Mouse (Mus musculus) brain, embryonic 18.5 days (tissue): ENCODE measurements at regions not wholly inside any gene's neighbourhood (a gene's known extent, or its start where the extent isn't known, plus 50 kb on each side); places are given as distances from the start of the nearest gene placed in this dataset.

Experiments used
- DNase-seq: peaks from one replicate; pipeline ENCODE4 v3.0.0-alpha.2; 2012; ENCODE audit warnings: low read depth, low spot score

GRCm38 (mm10) chr7:39596403-39596802, 78.8 kb downstream of the Zfp619 start:
- no peak for DNase-seq

GRCm38 (mm10) chr7:39613767-39614166, 96.2 kb downstream of the Zfp619 start:
- no peak for DNase-seq

- no peak for DNase-seq
These were observed 97.5 kb downstream of the Zfp619 start for GRCm38 (mm10) chr7:39615092-39615491.

- no peak for DNase-seq
These were observed 104.2 kb downstream of the Zfp619 start for GRCm38 (mm10) chr7:39621796-39622195.

- peak; percentile 6 for DNase-seq
These were observed 115.3 kb downstream of the Zfp619 start for GRCm38 (mm10) chr7:39632836-39633235.

GRCm38 (mm10) chr7:39642333-39642732, 124.8 kb downstream of the Zfp619 start:
- no peak for DNase-seq

GRCm38 (mm10) chr7:39643323-39643722, 125.8 kb downstream of the Zfp619 start:
- no peak for DNase-seq

GRCm38 (mm10) chr7:39650483-39651102, 133.0 kb downstream of the Zfp619 start:
- DNase-seq, result no peak

GRCm38 (mm10) chr7:39654563-39655286, 137.2 kb downstream of the Zfp619 start:
- peak; percentile 3 for DNase-seq

- peak; percentile 28 for DNase-seq
These were observed 137.7 kb downstream of the Zfp619 start for GRCm38 (mm10) chr7:39655287-39655652.

- DNase-seq, result peak; percentile 3
These were observed 138.3 kb downstream of the Zfp619 start for GRCm38 (mm10) chr7:39655709-39656397.

GRCm38 (mm10) chr7:39659597-39659996, 142.0 kb downstream of the Zfp619 start:
- DNase-seq, result no peak

GRCm38 (mm10) chr7:39675124-39675846, 157.7 kb downstream of the Zfp619 start:
- no peak for DNase-seq

- DNase-seq, result no peak
These were observed 158.3 kb downstream of the Zfp619 start for GRCm38 (mm10) chr7:39675847-39676238.

GRCm38 (mm10) chr7:39680411-39680810, 162.8 kb downstream of the Zfp619 start:
- no peak for DNase-seq

- DNase-seq, result no peak
These were observed 179.0 kb downstream of the Zfp619 start for GRCm38 (mm10) chr7:39696589-39696988.

- no peak for DNase-seq
These were observed 183.9 kb downstream of the Zfp619 start for GRCm38 (mm10) chr7:39701506-39701905.

- DNase-seq, result no peak
These were observed 187.8 kb downstream of the Zfp619 start for GRCm38 (mm10) chr7:39705118-39706095.

GRCm38 (mm10) chr7:39706606-39707005, 189.0 kb downstream of the Zfp619 start:
- no peak for DNase-seq

GRCm38 (mm10) chr7:39716340-39717150, 199.0 kb downstream of the Zfp619 start:
- DNase-seq, result peak; percentile 52
